Mouse (Mus musculus): ENCODE measurements at regions not wholly inside any gene's neighbourhood (a gene's known extent, or its start where the extent isn't known, plus 50 kb on each side); places are given as distances from the start of the nearest gene placed in this dataset.
"Not testable (repeated sequence)": the region's sequence is repeated elsewhere in the genome, so short reads cannot be mapped to it uniquely, and the experiment has no call there.

DNA sequence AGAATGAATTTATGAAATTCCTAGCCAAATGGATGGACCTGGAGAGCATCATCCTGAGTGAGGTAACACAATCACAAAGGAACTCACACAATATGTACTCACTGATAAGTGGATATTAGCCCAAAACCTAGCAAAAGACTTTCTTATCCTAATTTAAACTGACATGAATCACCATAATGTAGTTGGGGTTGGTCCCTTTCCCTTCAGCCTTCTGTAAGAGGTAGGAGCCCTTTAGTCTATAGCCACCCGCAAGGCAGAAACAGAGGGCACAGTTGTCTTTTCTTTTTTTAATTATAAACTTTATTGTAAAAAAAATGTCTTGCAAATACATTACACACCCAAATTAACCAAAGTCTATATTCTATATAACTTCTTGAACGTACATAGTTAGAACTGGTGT, 81.3 kb downstream of the Ogfrl1 start:
- not testable (repeated sequence) for DNase-seq (ENCODE audit: low spot score in 2 of 2)

- not testable (repeated sequence) for DNase-seq (ENCODE audit: low spot score in 2 of 2)
These were observed 82.7 kb downstream of the Ogfrl1 start for GRCm38 (mm10) chr1:23314863-23315262.

DNA sequence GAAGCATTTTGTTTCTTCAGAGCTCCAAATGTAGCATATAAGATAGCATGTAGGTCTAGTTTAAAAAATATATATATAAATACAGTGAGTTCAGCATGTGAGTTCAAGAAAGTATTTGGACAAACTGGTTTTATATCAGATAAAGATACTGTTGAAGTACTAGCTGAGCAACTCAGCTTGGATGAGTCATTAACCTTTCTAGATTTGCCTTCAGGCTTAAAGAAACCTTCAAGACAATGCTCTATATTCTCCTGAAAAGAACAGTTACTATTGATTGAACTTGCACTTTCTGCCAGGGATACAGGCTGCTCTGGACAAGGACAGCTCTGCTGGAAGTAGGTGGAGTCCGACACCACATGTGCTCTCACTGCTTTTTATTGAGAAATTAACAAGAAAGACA, 104.9 kb downstream of the Ogfrl1 start:
- DNase-seq (ENCODE audit: low spot score in 2 of 2) = no peak

GRCm38 (mm10) chr1:23286741-23287140, 110.8 kb downstream of the Ogfrl1 start:
- peak; percentile 6 to 22 for DNase-seq (ENCODE audit: low spot score in 2 of 2)

DNA sequence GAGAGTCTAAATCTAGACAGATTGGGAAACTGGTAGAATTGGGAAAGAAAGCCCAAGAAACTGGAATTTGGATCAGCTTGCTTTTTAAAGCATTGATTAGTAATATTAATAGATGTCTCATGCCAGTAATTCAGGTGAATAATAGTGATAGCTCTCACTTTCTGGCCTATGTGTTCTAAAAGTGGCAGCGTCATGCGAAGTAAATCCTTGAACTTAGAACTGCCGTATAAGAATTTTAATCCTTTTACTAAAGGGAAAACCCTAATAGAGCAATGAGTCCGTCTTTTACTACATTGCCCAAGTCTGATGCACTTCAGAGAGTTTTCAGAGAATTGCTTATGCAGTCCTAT, 114.7 kb downstream of the Ogfrl1 start:
- no peak for DNase-seq (ENCODE audit: low spot score in 2 of 2)

GRCm38 (mm10) chr1:23282215-23282869, 115.2 kb downstream of the Ogfrl1 start:
- no peak for DNase-seq (ENCODE audit: low spot score in 2 of 2)

GRCm38 (mm10) chr1:23279827-23280226, 117.7 kb downstream of the Ogfrl1 start:
- DNase-seq (ENCODE audit: low spot score in 2 of 2) = no peak

DNA sequence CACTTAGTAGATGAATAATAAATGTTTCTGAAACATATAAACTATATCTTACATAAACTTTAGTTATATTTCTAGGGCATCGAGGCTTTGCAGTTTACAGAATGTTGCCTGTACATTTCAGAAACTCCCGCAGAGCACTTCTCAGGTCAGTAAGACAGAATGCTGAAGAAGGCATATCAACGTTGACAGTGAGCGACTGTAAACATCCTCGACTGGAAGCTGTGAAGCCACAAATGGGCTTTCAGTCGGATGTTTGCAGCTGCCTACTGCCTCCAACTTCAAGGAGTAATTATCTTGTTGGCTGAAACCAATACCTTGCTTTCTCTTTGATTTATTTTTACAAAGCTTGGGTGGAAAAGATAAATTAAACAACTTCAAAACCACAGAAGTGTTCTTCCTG, 125.5 kb downstream of the Ogfrl1 start:
- DNase-seq (ENCODE audit: low spot score in 2 of 2) = no peak

GRCm38 (mm10) chr1:23270910-23271822, 126.4 kb downstream of the Ogfrl1 start:
- no peak for DNase-seq (ENCODE audit: low spot score in 2 of 2)

GRCm38 (mm10) chr1:23268062-23268461, 129.5 kb downstream of the Ogfrl1 start:
- no peak for DNase-seq (ENCODE audit: low spot score in 2 of 2)

DNA sequence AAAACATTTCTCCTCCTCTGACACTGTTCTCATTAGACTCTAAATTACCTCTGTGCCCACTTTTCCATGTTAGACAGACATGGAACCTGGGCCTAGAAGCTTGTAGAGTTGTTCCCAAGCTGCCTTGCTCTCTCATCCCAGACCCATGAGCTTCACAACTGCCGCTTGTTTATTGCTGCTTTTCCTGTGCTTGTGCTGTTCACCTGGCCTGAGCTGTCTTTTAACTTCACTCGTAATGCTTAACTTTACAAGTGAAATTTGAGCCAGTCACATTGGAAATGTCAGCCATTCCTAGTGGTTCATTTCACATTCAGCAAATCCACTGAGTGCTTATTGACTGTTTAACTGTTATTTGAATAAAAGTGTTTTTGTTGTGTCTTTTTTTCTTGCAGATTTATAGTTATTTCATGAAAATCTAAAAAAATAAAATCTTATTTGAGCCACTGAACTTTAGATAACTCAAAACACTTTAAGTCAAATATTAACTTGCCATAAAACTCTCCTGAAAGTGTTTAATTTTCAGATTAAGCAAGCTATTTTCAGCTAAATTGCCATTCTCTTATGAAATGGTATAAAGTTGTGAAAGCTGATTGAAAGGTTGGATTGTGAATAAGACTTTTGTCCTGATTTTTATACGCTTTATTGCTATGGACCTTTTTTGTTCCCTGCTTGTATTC, 131.9 kb downstream of the Ogfrl1 start:
- DNase-seq (ENCODE audit: low spot score in 2 of 2) = no peak

DNA sequence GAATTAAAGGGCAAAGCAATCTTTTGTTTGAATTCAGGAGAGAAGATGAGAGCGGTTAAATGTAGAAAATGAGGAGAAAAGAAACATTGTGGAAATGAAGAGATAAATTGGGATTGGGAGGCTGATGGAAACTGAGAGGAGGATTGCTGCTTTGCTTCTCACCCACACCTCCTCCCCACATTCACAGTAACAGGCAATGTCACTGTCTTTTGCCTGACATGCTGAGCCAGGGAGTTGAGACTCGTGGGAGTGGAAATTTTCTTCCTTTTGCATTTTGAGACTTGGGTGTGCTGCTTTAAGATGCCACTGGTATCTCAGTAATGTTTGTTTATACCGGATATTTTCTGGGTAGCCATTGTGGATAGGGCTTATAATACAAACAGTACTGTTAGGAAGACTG, 133.3 kb downstream of the Ogfrl1 start:
- DNase-seq (ENCODE audit: low spot score in 2 of 2) = no peak

DNA sequence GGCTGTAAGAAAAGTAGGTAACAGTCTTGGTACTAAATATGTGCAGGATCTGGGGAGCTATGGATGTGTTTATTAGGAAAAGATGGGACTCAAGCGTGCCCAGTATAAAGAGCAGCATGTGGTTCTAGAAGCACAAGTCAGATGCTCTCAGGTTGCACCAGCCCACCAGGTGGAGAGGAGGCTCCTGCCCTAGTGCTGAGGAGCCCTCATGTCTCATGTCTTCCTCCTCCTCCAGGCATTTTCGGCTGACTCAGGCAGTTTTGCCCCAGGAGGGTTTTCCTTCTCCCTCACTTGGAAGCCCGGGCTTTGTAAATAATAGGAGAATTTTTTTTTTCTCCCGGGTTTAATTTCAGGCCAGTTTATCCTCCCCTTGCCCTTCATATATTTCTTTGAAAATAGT, 133.8 kb downstream of the Ogfrl1 start:
- DNase-seq (ENCODE audit: low spot score in 2 of 2) = no peak

GRCm38 (mm10) chr1:23261652-23262051, 135.9 kb downstream of the Ogfrl1 start:
- no peak for DNase-seq (ENCODE audit: low spot score in 2 of 2)

DNA sequence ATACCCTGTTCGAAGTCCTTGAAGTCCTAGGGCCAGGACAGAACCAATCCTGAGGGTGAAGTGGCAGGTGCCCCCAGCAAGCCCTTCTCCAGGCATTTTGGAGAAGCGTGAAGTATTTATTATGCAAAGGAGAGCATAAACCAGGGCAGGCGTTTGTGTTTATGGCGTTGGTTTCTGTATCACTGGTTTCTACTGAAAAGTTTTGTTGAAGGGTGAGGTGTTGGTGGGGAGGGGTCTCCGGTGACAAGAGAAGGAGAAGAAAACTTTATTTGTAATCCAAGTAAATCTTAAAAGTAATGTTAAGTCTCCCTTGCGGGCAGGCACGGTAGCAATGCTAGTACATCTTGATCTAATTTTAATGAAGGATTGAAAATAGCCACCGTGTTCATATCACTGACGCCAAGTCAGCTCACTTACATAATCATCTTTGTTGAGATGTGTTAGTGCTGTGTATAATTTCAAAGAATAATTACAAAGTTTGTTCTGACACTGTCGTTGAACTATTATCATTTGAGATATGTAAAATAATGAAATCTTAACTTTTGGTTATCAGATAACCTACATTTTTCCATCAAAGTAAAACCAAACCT, 140.2 kb downstream of the Ogfrl1 start:
- DNase-seq (ENCODE audit: low spot score in 2 of 2) = no peak

- DNase-seq (ENCODE audit: low spot score in 2 of 2) = peak; percentile 43 to 48
These were observed 141.0 kb downstream of the Ogfrl1 start for GRCm38 (mm10) chr1:23256630-23257001.

- peak; percentile 91 to 95 for DNase-seq (ENCODE audit: low spot score in 2 of 2)
These were observed 141.5 kb downstream of the Ogfrl1 start for GRCm38 (mm10) chr1:23255925-23256629.

DNA sequence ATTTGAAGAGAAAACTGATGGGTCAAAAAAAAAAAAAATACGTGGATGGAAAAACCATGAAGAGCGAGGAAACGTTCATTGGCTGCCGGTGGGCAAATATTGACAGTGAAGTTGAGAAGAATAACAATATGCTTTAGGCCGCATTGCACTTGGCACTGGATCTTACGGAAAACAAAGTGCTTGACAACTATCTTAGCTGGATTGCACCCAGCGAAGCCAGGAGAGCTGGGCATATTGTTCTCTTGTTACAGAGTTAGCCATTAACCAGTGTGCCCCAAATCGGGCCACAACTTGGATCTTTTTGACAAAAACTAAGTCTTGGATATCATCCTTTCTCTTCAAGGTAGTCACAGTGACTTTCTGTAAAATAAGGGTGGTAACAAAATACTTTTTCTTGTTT, 143.3 kb downstream of the Ogfrl1 start:
- no peak for DNase-seq (ENCODE audit: low spot score in 2 of 2)

- DNase-seq (ENCODE audit: low spot score in 2 of 2) = no peak
These were observed 129.5 kb upstream of the 4933415F23Rik start for GRCm38 (mm10) chr1:23231522-23231921.

DNA sequence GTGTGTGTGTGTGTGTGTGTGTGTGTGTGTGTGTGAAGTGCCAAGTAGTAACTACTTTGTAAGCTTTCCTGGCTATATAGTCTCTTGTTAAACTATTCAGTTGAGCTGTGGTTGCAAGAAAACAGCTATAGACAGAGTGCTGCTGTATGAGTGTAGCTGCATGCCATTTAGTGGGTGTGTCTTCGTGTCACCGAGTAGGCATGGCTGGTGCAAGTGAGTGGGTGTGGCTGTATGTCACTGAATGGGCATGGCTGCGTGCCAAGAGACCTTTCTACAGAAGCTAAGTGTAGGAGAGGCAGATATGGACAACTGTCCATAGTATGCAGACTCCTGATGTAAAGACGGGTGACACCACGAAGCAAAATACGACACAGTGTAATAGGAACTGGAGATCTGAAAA, 126.4 kb upstream of the 4933415F23Rik start:
- no peak for DNase-seq (ENCODE audit: low spot score in 2 of 2)

DNA sequence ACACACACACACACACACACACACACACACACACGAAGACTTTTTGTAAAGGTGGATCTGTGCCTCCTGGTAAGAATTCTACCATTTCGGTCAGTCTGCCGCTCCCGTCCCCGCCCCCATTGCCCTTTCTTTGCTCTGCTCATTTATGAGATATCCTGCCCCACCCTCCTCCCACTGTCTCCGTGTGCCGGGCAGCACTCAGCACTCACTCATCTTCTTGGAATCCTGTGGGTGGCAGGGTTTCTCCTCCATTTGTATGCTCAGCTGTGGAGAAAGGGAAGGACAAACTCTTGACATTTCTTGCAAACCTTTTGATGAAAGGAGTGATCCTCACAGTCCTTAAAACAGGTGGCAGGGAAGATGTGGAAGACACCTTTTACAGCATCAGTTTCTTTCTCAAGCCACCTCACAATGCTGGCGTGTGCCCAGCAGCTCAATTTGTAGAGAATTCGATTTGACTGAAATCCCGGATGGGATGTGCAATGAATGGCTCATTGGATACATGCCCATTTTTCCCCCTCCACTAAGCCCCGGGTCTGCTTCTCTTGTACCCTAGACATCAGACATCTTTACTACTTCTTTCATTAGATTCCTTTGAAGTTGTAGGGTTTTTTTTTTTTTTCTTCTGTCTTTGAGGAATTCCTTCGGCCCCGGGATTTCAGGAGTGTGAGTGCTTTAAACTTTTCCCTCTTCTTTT, 112.6 kb upstream of the 4933415F23Rik start:
- DNase-seq (ENCODE audit: low spot score in 2 of 2) = no peak

Data from frontal cortex, postnatal 25 days (tissue).